ENCODE assay signal across 8 mouse cellular contexts in the genomic region with DNA sequence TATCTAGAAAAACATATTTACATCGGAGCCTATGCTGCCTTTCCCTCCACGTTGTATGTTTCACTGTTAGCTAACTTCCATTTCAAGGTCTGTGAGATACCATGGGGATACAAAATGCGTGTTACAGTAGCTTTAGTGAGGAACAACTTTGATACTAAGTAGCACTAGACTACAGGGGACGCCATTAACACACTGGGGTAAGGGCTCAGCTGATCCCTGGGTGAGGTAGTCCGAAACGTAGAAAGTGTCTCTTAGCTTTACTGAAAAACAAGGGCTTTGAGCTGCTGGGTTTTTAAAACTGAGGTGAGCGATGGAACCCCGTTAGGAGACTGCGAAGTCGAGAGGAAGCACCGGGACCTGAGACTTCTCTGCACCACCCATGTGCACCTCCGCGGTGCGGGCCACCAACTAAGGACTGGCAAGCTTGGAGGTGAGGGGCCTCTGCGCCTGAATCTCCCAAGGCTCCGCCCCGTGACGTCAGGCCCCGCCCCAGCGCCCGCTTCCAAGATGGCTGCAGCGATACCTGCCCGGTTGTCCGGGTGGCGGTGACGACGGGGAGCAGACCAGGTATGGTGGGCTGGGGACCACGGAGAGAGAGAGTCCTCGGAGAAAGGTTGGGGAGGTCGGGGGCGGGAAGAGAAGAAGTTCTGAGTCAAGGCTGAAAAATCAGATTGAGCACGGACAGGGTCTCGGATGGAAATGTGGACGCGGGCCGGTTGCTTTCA. TPM values are rescaled to one million over a fixed set of nuclear protein-coding genes. Genes with fewer than 3 reads are reported as not detected.
DNase-seq lines count a peak whose midpoint lies in the region; ATAC-seq and TF ChIP-seq lines count a peak whose summit lies in the region.

A gene (plus strand): TSS at position 481 of the 725 bp plus-strand sequence.

- no peak for TF ChIP-seq CTCF in ES-Bruce4 (IDR thresholded peaks at IDR 0.05; ENCODE audit: low read depth, low read length)
- TF ChIP-seq CTCF in stomach, postnatal 0 days (IDR thresholded peaks at IDR 0.05; ENCODE audit: low read depth): no peak

- peak within 1 kb of the TSS; percentile 54 for H3K9ac ChIP-seq in ES-Bruce4 (ENCODE audit: low read depth, poor library complexity, severe bottlenecking)
- peak within 1 kb of the TSS; percentile 76 for H3K9ac ChIP-seq in forebrain, embryonic 15.5 days (replicated peaks)
- peak within 1 kb of the TSS; percentile 72 for H3K9ac ChIP-seq in liver, embryonic 16.5 days (ENCODE audit: low read depth, low read length)
- peak within 1 kb of the TSS; percentile 68 for H3K9ac ChIP-seq in neural tube, embryonic 12.5 days
- H3K9ac ChIP-seq in stomach, postnatal 0 days (ENCODE audit: low read length): peak within 1 kb of the TSS; percentile 80

- peak within 1 kb of the TSS; percentile 55 for H3K27ac ChIP-seq in ES-Bruce4 (ENCODE audit: insufficient read depth, low read length)
- H3K27ac ChIP-seq in forebrain, embryonic 15.5 days (replicated peaks): peak within 1 kb of the TSS; percentile 59
- peak within 1 kb of the TSS; percentile 84 for H3K27ac ChIP-seq in liver, embryonic 16.5 days (ENCODE audit: low read length)
- no peak within 1 kb of the TSS for H3K27ac ChIP-seq in neural tube, embryonic 12.5 days
- peak within 1 kb of the TSS; percentile 89 for H3K27ac ChIP-seq in stomach, postnatal 0 days (replicated peaks)

- peak; percentile 95 for ATAC-seq in forebrain, embryonic 15.5 days (replicated peaks)
- peak; percentile 95 for ATAC-seq in liver, embryonic 16.5 days (ENCODE audit: low read depth)
- peak; percentile 97 for ATAC-seq in neural tube, embryonic 12.5 days (ENCODE audit: low FRiP score, low read depth)
- ATAC-seq in stomach, postnatal 0 days (ENCODE audit: low FRiP score, low TSS enrichment): peak; percentile 93

- intact Hi-C loops in heart, postnatal 14 days (cut with DNase I): no loop called here

- H3K4me2 ChIP-seq in forebrain, embryonic 15.5 days (replicated peaks): peak within 1 kb of the TSS; percentile 89
- H3K4me2 ChIP-seq in liver, embryonic 16.5 days (ENCODE audit: low read depth, low read length): peak within 1 kb of the TSS; percentile 77
- peak within 1 kb of the TSS; percentile 84 for H3K4me2 ChIP-seq in neural tube, embryonic 12.5 days (replicated peaks)
- peak within 1 kb of the TSS; percentile 98 for H3K4me2 ChIP-seq in stomach, postnatal 0 days (replicated peaks; ENCODE audit: low read depth)

- H3K4me1 ChIP-seq in ES-Bruce4 (ENCODE audit: control insufficient read depth, insufficient read depth, low read length): peaks cover 1% of the 10 kb centered on the region
- H3K4me1 ChIP-seq in forebrain, embryonic 15.5 days: peaks cover 28% of the 10 kb centered on the region
- peaks cover 33% of the 10 kb centered on the region for H3K4me1 ChIP-seq in liver, embryonic 16.5 days (ENCODE audit: control insufficient read depth, low read depth, low read length)
- H3K4me1 ChIP-seq in neural tube, embryonic 12.5 days: peaks cover 12% of the 10 kb centered on the region
- H3K4me1 ChIP-seq in stomach, postnatal 0 days (replicated peaks; ENCODE audit: control insufficient read depth, insufficient read depth): 0 out of 2 replicates have a peak, but pooled peaks cover 2% of the 10 kb centered on the region

- peak; percentile 98 for DNase-seq in cerebellum, adult 11 months
- peak; percentile 95 to 98 for DNase-seq in heart, postnatal 14 days
- DNase-seq in large intestine, adult 2 months (ENCODE audit: low read depth, low spot score): peak; percentile 70
- DNase-seq in stomach, postnatal 0 days (ENCODE audit: low spot score): peak; percentile 98

- H3K36me3 ChIP-seq in ES-Bruce4 (ENCODE audit: control insufficient read depth, insufficient read depth, low read length, poor library complexity, severe bottlenecking): peaks cover 14% of the 10 kb centered on the region
- peaks cover 27% of the 10 kb centered on the region for H3K36me3 ChIP-seq in forebrain, embryonic 15.5 days
- H3K36me3 ChIP-seq in liver, embryonic 16.5 days (ENCODE audit: control insufficient read depth, insufficient read depth): peaks cover 24% of the 10 kb centered on the region
- peaks cover 32% of the 10 kb centered on the region for H3K36me3 ChIP-seq in neural tube, embryonic 12.5 days
- peaks cover 4% of the 10 kb centered on the region; the same call in 1 of the 2 replicates for H3K36me3 ChIP-seq in stomach, postnatal 0 days (ENCODE audit: control insufficient read depth, insufficient read depth, low read length)

- TF ChIP-seq EP300 in ES-Bruce4 (IDR thresholded peaks at IDR 0.05; ENCODE audit: insufficient read depth, low read depth, low read length): peak; percentile 53; the same call in 1 of the 2 replicates
- TF ChIP-seq EP300 in stomach, postnatal 0 days (optimal IDR thresholded peaks at IDR 0.05): no peak

- 3% methylated on average over 36 of the region's 36 CpGs for WGBS in forebrain, embryonic 15.5 days
- 4% methylated on average over 36 of the region's 36 CpGs for WGBS in large intestine, adult 2 months
- WGBS in liver, embryonic 16.5 days (ENCODE audit: insufficient replicate concordance): 4% methylated on average over 36 of the region's 36 CpGs
- 4% methylated on average over 36 of the region's 36 CpGs for WGBS in neural tube, embryonic 12.5 days
- WGBS in stomach, postnatal 0 days: 3% methylated on average over 36 of the region's 36 CpGs

- peak; percentile 97 for TF ChIP-seq POLR2A in ES-Bruce4 (IDR thresholded peaks at IDR 0.05; ENCODE audit: insufficient read depth, low read length)

- H3K27me3 ChIP-seq in ES-Bruce4 (ENCODE audit: control insufficient read depth, insufficient read depth, low read length, poor library complexity, severe bottlenecking): no peaks in the 10 kb centered on the region
- H3K27me3 ChIP-seq in forebrain, embryonic 15.5 days: no peaks in the 10 kb centered on the region
- no peaks in the 10 kb centered on the region for H3K27me3 ChIP-seq in liver, embryonic 16.5 days (ENCODE audit: control insufficient read depth, insufficient read depth, low read depth, low read length)
- H3K27me3 ChIP-seq in neural tube, embryonic 12.5 days (replicated peaks): no peaks in the 10 kb centered on the region
- no peaks in the 10 kb centered on the region for H3K27me3 ChIP-seq in stomach, postnatal 0 days (ENCODE audit: control insufficient read depth, insufficient read depth, low read length)

- no peaks in the 10 kb centered on the region for H3K9me3 ChIP-seq in ES-Bruce4 (replicated peaks; ENCODE audit: control insufficient read depth, insufficient read depth, low read length, poor library complexity, severe bottlenecking)
- H3K9me3 ChIP-seq in forebrain, embryonic 15.5 days: no peaks in the 10 kb centered on the region
- no peaks in the 10 kb centered on the region for H3K9me3 ChIP-seq in liver, embryonic 16.5 days (replicated peaks; ENCODE audit: control insufficient read depth, low read length)
- H3K9me3 ChIP-seq in neural tube, embryonic 12.5 days: no peaks in the 10 kb centered on the region
- no peaks in the 10 kb centered on the region for H3K9me3 ChIP-seq in stomach, postnatal 0 days (ENCODE audit: control insufficient read depth, low read length)

- peak within 1 kb of the TSS; percentile 85 for H3K4me3 ChIP-seq in ES-Bruce4 (ENCODE audit: low read depth, low read length)
- H3K4me3 ChIP-seq in forebrain, embryonic 15.5 days: peak within 1 kb of the TSS; percentile 87
- H3K4me3 ChIP-seq in liver, embryonic 16.5 days (ENCODE audit: low read depth, low read length): peak within 1 kb of the TSS; percentile 83
- peak within 1 kb of the TSS; percentile 68 for H3K4me3 ChIP-seq in neural tube, embryonic 12.5 days
- peak within 1 kb of the TSS; percentile 80 for H3K4me3 ChIP-seq in stomach, postnatal 0 days (ENCODE audit: low read depth, low read length)

RNA-seq across cellular contexts. Expression of the gene that starts here (rescaled TPM):
- 59.7 and 64.8 TPM in 2 replicates for polyA plus RNA-seq in ES-Bruce4 (2011; ENCODE audit: insufficient read depth, insufficient read length, low read depth, missing spikeins)
- polyA plus RNA-seq in forebrain, embryonic 15.5 days (2015; fragmentation: Nextera tagmentation; extraction: Ambion mirVana): 107 and 111 TPM in 2 replicates
- 10 to 100 TPM; 19.5 to 25.7 TPM for total RNA-seq in heart, postnatal 14 days (2021)
- 70.3 and 80.0 TPM in 2 replicates for polyA plus RNA-seq in large intestine, adult 2 months (2012; rRNA removed)
- polyA plus RNA-seq in liver, embryonic 16.5 days (2015; fragmentation: Nextera tagmentation; extraction: Ambion mirVana): 22.6 and 23.2 TPM in 2 replicates
- polyA plus RNA-seq in neural tube, embryonic 12.5 days (2016; fragmentation: Nextera tagmentation; extraction: Ambion mirVana): 88.3 and 95.6 TPM in 2 replicates
- 32.9 and 34.2 TPM in 2 replicates for polyA plus RNA-seq in stomach, postnatal 0 days (2015; fragmentation: Nextera tagmentation; extraction: Ambion mirVana)
